Mouse (Mus musculus) frontal cortex, adult (tissue): ENCODE results near the gene Fam186b.
A peak's percentile ranks its signal among the peaks of the same experiment; 100 is the strongest.
"Not testable (repeated sequence)": the region's sequence is repeated elsewhere in the genome, so short reads cannot be mapped to it uniquely, and the experiment has no call there.

Source experiments
- ATAC-seq: cut with Nextera tagmentation; 2 replicates; pipeline ENCODE4 v1.9.2; 2017; ENCODE audit warnings: mild to moderate bottlenecking, moderate library complexity, mixed read lengths; ENCODE audit not compliant: low TSS enrichment

The Fam186b gene

DNA sequence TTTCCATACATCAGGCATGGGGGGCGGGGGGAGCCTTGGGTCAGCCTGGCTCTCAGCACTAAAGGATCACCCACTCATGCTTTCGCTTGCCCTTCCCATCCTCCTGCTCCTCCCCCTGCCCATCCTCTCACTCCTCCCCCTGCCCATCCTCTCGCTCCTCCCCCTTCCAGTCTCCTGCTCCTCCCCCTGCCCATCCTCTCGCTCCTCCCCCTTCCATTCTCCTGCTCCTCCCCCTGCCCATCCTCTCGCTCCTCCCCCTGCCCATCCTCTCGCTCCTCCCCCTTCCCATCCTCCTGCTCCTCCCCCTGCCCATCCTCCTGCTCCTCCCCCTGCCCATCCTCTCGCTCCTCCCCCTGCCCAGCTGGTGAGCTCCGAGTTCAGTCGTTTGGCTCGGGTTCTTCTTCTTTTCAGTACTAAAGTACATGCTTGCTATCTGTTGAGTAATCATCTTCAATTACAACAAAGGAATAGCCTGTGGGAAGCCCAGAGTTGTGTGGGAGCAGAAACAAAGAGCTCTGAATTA is 35.9 kb downstream of the Fam186b start:
- peak; percentile 36 for ATAC-seq

DNA sequence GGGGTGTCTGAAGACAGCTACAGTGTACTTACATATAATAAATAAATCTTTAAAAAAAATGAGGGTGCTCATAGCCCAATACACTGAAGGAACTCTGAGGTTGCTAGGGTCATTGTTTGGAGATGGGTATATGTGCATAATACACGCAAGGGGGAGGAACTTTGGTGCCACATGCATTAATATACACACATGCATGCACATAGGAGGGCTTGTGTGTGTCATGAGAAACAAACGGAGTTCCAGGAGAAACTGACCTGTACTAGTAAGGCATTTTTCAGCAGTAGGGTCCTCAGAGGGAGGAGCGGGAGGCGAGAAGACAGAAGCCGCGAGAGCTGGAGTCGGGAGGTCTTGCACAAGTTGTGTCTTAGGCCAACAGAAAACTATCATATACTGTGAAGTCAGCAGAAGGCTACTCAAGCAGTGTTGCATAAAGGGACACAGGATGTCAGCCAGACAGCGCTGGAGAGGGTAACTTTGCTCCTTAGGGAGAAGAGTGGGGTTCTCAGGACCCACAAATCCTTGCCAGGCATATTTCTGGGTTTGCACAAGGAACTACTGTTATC is 36.4 kb downstream of the Fam186b start:
- ATAC-seq: 0 out of 2 replicates have a peak, but pooled peaks have one; percentile 17

- no peak for ATAC-seq
Observed at GRCm38 (mm10) chr15:99255241-99255749, 40.4 kb downstream of the Fam186b start.

- no peak for ATAC-seq
Observed at GRCm38 (mm10) chr15:99254477-99255005, 41.1 kb downstream of the Fam186b start.

DNA sequence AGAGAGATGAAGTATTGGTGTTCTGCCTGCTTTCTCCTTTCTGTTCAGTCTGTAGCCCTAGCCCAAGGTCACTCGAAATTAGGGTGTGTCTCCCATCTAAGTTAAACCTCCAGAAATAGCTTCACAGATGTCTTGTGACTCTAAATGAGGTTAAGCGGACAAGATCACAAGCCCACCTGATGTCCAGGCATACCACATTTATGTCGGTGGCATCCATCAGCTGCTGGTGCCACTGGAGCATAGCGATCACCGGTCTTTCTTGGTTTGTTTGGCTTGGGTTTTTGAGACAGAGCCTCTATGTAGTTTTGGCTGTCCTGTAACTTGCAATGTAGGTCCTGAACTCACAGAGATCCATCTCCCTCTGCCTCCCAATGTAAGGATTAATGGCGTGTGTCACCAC is 41.9 kb downstream of the Fam186b start:
- no peak for ATAC-seq

GRCm38 (mm10) chr15:99253175-99253479 is 42.6 kb downstream of the Fam186b start:
- ATAC-seq: not testable (repeated sequence)

DNA sequence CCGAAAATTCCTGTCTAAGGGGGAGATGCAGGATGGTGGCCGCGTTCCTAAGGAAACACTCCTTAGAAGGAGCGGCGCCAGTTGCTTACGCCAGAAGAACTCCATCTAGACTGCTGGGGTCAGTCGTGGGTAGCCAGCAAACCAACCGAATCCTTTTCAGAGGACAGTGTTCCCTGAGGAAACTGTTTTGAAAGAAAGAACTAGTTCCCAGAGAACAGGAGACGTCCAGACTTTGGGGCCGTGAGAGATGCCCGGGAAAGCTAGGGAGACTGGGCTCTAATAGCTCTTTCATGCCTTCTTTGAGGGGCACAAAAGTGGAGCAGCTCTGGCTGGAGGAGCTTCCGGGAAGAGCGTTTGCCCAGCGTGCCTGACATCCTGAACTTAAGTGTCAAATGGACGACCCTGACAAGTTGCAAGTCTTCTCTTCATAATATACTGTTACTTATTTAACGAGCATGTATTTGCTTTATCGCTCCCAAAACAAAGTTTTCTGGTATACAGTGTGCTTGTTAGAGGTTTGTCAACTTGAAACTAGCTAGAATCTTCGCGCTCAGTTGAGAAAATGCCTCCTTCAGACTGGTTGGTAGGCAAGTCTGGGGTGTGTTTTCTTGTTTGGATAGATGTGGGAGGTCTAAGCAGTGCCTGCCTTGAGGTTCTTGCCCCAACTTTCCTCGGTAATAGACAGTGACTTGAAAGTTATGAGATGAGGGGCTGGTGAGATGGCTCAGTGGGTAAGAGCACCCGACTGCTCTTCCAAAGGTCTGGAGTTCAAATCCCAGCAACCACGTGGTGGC is 43.1 kb downstream of the Fam186b start:
- peak; percentile 20 for ATAC-seq

GRCm38 (mm10) chr15:99251626-99252380 is 43.9 kb downstream of the Fam186b start, which contains the start of gene Mcrs1:
Gene Mcrs1 (minus strand): TSS chr15:99251961.
- ATAC-seq: peak; percentile 74

DNA sequence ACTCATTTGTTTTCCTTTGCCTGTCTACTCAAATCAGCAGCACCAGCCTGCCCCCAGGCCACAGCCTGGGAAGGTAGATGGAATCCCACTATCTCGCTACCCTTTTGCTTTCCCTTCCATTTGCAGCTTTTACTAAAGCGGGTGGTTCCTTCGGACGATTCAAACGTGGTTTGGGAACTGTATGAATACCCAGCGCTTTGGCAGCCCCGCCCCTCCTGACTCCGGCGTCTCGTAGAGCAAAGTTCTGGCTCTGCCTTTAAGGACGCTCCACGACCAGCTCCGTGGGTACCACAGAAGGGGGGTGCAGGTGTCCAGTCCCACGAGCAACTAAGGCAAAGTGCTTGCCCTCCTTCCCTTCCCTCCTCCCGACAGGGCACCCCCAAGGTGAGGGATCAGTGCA is 44.6 kb downstream of the Fam186b start:
- ATAC-seq: not testable (repeated sequence)

DNA sequence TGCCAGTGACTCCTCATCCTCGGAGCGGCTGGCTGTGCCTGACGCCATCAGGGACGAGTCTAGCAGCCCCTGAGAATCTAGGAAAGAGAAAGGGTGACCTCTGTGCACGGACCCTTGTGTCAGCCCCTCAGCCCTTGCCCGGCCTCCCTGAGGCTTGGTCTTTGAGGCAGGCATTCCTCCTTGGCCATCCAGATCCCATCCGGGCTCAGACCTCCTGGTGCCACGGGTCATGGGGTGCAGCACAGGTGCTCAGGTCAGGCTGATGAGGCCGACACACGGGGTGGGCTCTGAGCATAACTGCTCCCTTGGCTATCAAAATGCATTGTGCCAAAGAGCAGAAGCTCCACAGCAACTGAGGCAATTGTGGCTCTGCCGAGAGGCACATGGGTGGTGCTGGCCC is 45.8 kb downstream of the Fam186b start:
- ATAC-seq: no peak

- ATAC-seq: peak; percentile 49
Observed at GRCm38 (mm10) chr15:99248972-99249371, 46.7 kb downstream of the Fam186b start.

GRCm38 (mm10) chr15:99246736-99247135 is 49.0 kb downstream of the Fam186b start:
- not testable (repeated sequence) for ATAC-seq

GRCm38 (mm10) chr15:99242045-99242444 is 53.6 kb downstream of the Fam186b start:
- no peak for ATAC-seq

DNA sequence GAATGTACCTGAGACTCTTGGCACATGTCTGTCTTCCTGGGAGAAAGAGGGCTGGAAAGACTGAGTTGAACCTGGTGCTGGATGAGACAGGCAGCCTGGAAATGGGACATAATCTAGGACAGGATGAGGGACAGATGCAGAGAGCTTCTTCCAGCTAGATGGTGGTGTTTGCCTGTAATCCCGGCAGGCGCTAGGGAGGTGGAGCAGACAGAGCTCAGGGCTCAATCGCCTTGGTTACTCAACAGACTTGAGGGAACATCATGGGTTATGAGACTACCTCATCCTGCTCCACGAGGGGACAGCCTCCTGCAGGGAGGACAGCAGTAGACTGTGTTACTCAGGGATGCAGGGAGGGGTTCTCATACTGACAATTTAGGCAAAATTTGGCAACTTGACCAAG is 54.4 kb downstream of the Fam186b start:
- ATAC-seq: peak; percentile 64

DNA sequence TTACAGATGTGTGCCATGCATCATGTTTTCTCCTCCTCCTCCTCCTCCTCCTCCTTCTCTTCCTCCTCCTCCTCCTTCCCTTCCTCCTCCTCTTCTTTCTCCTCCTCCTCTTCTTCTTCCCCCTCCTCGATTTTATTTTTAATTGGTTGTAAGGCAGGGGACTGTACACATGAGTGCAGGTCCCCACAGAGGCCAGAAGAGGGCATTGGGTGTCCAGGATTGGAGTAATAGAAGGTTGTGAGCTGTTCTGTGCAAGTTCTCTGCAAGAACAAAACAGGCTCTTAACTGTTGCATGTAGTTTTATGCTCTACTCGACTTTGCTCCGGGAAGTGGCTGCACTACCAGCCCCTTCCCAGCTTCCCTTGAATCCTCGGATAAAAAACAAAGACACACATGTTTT is 55.6 kb downstream of the Fam186b start:
- ATAC-seq: no peak

DNA sequence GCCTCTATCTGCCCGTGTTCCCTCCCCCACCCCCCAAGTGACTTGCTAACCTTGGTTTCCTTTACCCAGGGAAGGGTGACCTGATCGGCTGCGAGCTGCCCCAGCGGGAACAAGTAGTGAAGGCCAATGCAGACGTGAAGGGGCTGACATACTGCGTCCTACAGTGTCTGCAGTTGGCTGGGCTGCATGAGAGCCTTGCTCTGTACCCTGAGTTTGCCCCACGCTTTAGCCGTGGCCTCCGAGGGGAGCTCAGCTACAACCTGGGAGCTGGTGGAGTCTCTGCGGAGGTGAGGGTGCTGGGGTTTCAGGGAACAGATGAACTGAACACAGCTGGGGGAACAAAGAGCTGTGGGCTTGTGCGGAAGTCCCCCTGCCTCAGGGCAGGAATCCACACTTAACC is 57.7 kb downstream of the Fam186b start:
- no peak for ATAC-seq

DNA sequence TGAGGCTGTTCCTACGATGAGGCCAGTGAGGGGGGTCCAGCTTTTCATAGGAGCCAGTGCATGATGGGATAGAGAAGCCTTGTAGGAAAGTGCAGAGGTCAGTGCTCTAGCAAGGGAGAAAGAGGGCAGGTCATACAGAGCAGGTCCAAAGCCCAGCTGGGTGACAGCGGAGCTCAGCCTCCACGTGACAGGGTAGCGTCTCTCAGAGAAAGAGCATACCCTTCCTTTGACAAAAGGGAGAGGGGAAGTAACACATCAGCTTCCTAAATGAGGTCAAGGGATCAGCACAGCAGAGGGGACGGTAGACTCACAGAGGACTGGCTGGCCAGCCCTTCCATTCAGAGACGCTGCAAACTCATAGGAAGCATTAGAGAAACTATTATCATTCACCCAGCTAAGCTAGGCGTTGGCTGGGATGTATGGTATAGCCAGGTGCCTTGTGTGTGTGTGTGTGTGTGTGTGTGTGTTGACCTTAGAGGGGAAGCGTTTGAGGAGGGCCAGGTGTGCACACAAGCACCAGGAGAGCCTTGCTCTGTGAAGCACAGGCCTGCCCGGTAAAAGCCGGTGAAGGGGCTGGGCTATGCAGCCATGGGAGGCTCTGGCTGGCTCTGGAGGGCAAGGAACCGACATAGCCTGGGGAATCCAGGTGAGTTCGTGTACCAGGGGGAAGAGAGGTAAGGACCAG is 61.2 kb downstream of the Fam186b start:
- no peak for ATAC-seq

GRCm38 (mm10) chr15:99233719-99234118 is 62.0 kb downstream of the Fam186b start:
- ATAC-seq: no peak

GRCm38 (mm10) chr15:99231998-99232397 is 63.7 kb downstream of the Fam186b start:
- 0 out of 2 replicates have a peak, but pooled peaks have one; percentile 13 for ATAC-seq

DNA sequence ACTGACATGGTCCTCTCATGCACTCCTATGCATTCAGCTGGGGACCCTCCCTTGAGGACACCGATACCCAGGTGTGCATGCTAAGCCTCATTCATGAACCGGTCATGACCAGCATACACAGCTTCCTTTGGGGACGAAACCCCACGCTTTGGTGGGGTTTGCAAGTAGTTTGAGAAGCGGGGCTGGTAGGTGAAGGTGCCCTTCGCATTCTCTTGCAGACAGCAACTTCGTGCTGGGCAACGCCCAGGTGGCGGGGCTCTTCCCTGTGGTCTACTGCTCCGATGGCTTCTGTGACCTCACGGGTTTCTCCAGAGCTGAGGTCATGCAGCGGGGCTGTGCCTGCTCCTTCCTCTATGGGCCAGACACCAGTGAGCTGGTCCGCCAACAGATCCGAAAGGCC is 69.6 kb downstream of the Fam186b start:
- no peak for ATAC-seq

DNA sequence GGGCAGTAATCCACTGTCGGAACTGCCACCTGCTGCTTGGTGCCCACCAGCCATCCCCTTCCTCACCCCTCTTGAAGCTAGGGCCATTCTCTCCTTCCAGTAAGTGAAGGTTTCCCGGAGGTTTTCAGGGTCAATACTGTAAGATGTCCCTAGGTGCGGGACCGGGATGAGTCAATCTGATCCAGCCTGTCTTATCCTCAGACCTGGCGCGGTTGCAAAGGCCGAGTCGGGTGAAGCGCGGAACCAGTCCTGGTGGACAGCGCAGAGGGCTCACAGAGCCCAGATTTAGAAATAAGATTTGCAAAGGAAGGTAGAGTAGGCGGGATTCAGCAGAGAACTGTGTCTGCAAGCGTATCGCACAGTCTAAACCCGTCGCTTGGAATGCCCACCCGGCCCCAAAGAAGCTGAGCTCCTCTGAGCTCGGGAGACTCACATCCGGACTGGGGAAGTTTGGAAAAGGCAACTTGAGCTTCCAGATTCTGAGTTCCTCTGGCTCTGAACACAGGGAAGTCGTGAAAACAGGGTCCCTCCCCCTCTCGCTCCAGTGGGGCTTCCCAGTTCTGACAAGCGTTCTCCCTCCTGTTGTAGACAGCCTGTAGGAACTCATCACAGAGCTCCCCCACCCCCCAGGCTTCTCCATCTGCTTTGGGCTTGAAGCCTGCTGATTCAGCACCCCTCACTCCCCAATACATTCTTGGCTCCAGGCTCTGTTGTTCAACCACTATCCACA is 70.4 kb downstream of the Fam186b start:
- peak; percentile 22 for ATAC-seq
